Mouse (Mus musculus): ENCODE results near the gene Nkx2-1. TPM values are rescaled to one million over a fixed set of nuclear protein-coding genes. Genes with fewer than 3 reads are reported as not detected.

Gene Nkx2-1
- total RNA-seq (2023) = not detected

GRCm38 (mm10) chr12:56536884-56537265, at the start of gene Nkx2-1:
Gene Nkx2-1, minus strand, starts transcription at chr12:56536908.

Other genes with a start within 250 kb of the Nkx2-1 start
- gene Mbip, start 191.0 kb downstream of the Nkx2-1 start, total RNA-seq (2023) = 35.4 TPM
- not detected for gene Nkx2-9, start 76.4 kb upstream of the Nkx2-1 start, total RNA-seq (2023)
- gene Pax9, start 154.9 kb upstream of the Nkx2-1 start, total RNA-seq (2023) = not detected